Mouse (Mus musculus): ENCODE results near the gene Cep350.

Cep350 gene

GRCm38 (mm10) chr1:155973068-155973718, at the start of gene Cep350:
TSS of gene Cep350 (minus strand) at chr1:155973255.
- DNase-seq (ENCODE audit: low spot score) = peak; percentile 98

- no peak for DNase-seq (ENCODE audit: low spot score)
Measured at GRCm38 (mm10) chr1:156020402-156020801, 47.3 kb upstream of the Cep350 start.

GRCm38 (mm10) chr1:156019800-156020199, 46.7 kb upstream of the Cep350 start:
- DNase-seq (ENCODE audit: low spot score) = no peak

- no peak for DNase-seq (ENCODE audit: low spot score)
Measured at GRCm38 (mm10) chr1:156009003-156009402, 35.9 kb upstream of the Cep350 start.

GRCm38 (mm10) chr1:156005906-156006305, 32.9 kb upstream of the Cep350 start:
- DNase-seq (ENCODE audit: low spot score) = no peak

- peak; percentile 53 for DNase-seq (ENCODE audit: low spot score)
Measured at GRCm38 (mm10) chr1:156003201-156003935, 30.3 kb upstream of the Cep350 start.

- DNase-seq (ENCODE audit: low spot score) = no peak
Measured at GRCm38 (mm10) chr1:156002366-156002765, 29.3 kb upstream of the Cep350 start.

GRCm38 (mm10) chr1:155995612-155996011, 22.6 kb upstream of the Cep350 start:
- no peak for DNase-seq (ENCODE audit: low spot score)

- no peak for DNase-seq (ENCODE audit: low spot score)
Measured at GRCm38 (mm10) chr1:155994524-155994923, 21.5 kb upstream of the Cep350 start.

GRCm38 (mm10) chr1:155990391-155990790, 17.3 kb upstream of the Cep350 start:
- DNase-seq (ENCODE audit: low spot score) = no peak

GRCm38 (mm10) chr1:155989387-155989786, 16.3 kb upstream of the Cep350 start:
- no peak for DNase-seq (ENCODE audit: low spot score)

GRCm38 (mm10) chr1:155987625-155988024, 14.6 kb upstream of the Cep350 start:
- DNase-seq (ENCODE audit: low spot score) = no peak

- DNase-seq (ENCODE audit: low spot score) = no peak
Measured at GRCm38 (mm10) chr1:155974931-155975330, 1.9 kb upstream of the Cep350 start.

GRCm38 (mm10) chr1:155973719-155974379, 794 bp upstream of the Cep350 start:
- DNase-seq (ENCODE audit: low spot score) = peak; percentile 7

- DNase-seq (ENCODE audit: low spot score) = peak; percentile 10
Measured at GRCm38 (mm10) chr1:155972146-155973067, 648 bp downstream of the Cep350 start.

- no peak for DNase-seq (ENCODE audit: low spot score)
Measured at GRCm38 (mm10) chr1:155949170-155949569, 23.9 kb downstream of the Cep350 start.

GRCm38 (mm10) chr1:155944361-155944760, 28.7 kb downstream of the Cep350 start:
- no peak for DNase-seq (ENCODE audit: low spot score)

- no peak for DNase-seq (ENCODE audit: low spot score)
Measured at GRCm38 (mm10) chr1:155937416-155937815, 35.6 kb downstream of the Cep350 start.

GRCm38 (mm10) chr1:155934702-155935101, 38.4 kb downstream of the Cep350 start:
- DNase-seq (ENCODE audit: low spot score) = no peak

- DNase-seq (ENCODE audit: low spot score) = no peak
Measured at GRCm38 (mm10) chr1:155903561-155903960, 69.5 kb downstream of the Cep350 start.

GRCm38 (mm10) chr1:155901348-155901747, 71.7 kb downstream of the Cep350 start:
- DNase-seq (ENCODE audit: low spot score) = no peak

GRCm38 (mm10) chr1:155894382-155894781, 78.7 kb downstream of the Cep350 start:
- no peak for DNase-seq (ENCODE audit: low spot score)

Measured in lung, postnatal 25 days (tissue).